Mouse (Mus musculus) midbrain, embryonic 16.5 days (tissue): Measurements from ENCODE around the gene Hist1h3g. TPM values are rescaled to one million over a fixed set of nuclear protein-coding genes. Genes with fewer than 3 reads are reported as not detected.
"Not testable (repeated sequence)": the region's sequence is repeated elsewhere in the genome, so short reads cannot be mapped to it uniquely, and the experiment has no call there.

Experiments
- ATAC-seq: fragments of 200-750 bp; cut with Nextera tagmentation; 2 replicates; pipeline ENCODE4 v1.8.0; 2017; ENCODE audit warnings: moderate TSS enrichment
- H3K27ac ChIP-seq: fragments of 300-500 bp; sonication (generic); 2 replicates; pipeline ENCODE4 v1.5.1; 2014; ENCODE audit warnings: mild to moderate bottlenecking, low read length, mixed read lengths
- H3K27me3 ChIP-seq: fragments of 300-500 bp; sonication (generic); 2 replicates; pipeline ENCODE4 v1.6.1; 2014; ENCODE audit warnings: low read depth, low read length, mixed read lengths; ENCODE audit not compliant: control insufficient read depth, insufficient read depth
- H3K36me3 ChIP-seq: fragments of 300-500 bp; sonication (generic); 2 replicates; pipeline ENCODE4 v1.6.1; 2014; ENCODE audit warnings: mild to moderate bottlenecking, low read length, moderate library complexity, mixed read lengths; ENCODE audit not compliant: control insufficient read depth, insufficient read depth
- H3K4me1 ChIP-seq: fragments of 300-500 bp; sonication (generic); 2 replicates; pipeline ENCODE4 v1.6.1; 2014; ENCODE audit warnings: mild to moderate bottlenecking, low read length, mixed read lengths; ENCODE audit not compliant: control insufficient read depth, insufficient read depth
- H3K4me2 ChIP-seq: fragments of 300-500 bp; sonication (generic); 2 replicates; pipeline ENCODE4 v1.6.1; 2014; ENCODE audit warnings: mild to moderate bottlenecking, low read length, mixed read lengths
- H3K4me3 ChIP-seq: fragments of 300-500 bp; sonication (generic); 2 replicates; pipeline ENCODE4 v1.5.1; 2014; ENCODE audit warnings: low read depth, mild to moderate bottlenecking, low read length, moderate library complexity, mixed read lengths
- H3K9ac ChIP-seq: fragments of 300-500 bp; sonication (generic); 2 replicates; pipeline ENCODE4 v1.6.1; 2014; ENCODE audit warnings: low read depth, low read length, mixed read lengths
- H3K9me3 ChIP-seq: fragments of 300-500 bp; sonication (generic); replicated peaks from 2 replicates; pipeline ENCODE4 v1.6.1; 2014; ENCODE audit warnings: mild to moderate bottlenecking, low read length, mixed read lengths; ENCODE audit not compliant: control insufficient read depth, poor library complexity, severe bottlenecking
- WGBS: fragments of 180-500 bp; shearing (Covaris S2); extraction: QIAGEN DNeasy Blood & Tissue Kit; methylation state at CpG from one replicate; pipeline ENCODE4 v1.1.7; 2014; 5-methylcytosine and 5-hydroxymethylcytosine counted together
- polyA plus RNA-seq: library from polyadenylated mRNA; unstranded; fragments of >200 nt; fragmentation: Nextera tagmentation; extraction: Ambion mirVana; gene quantifications from 2 replicates; pipeline ENCODE4 v1.2.1, GENCODE M21; 2015

Hist1h3g gene
- polyA plus RNA-seq = not detected in 2 replicates

GRCm38 (mm10) chr13:23535137-23536075 is at the start of gene Hist1h3g:
Gene Hist1h3g, plus strand, starts transcription at chr13:23535422.
- H3K27ac ChIP-seq = peak within 1 kb of the TSS; percentile 54; the same call in 1 of the 2 replicates
- whole genome bisulfite sequencing = under 1% methylated on average over 49 of the region's 62 CpGs

GRCm38 (mm10) chr13:23488400-23489322 is 46.6 kb upstream of the Hist1h3g start, which contains the start of gene Btn2a2:
Gene Btn2a2, minus strand, starts transcription at chr13:23488857.
- H3K27ac ChIP-seq = no peak within 1 kb of the TSS
- peak; percentile 98 for ATAC-seq
- 1% methylated on average over 13 of the region's 14 CpGs for WGBS
- no peaks in the 10 kb centered on the region for H3K36me3 ChIP-seq
- peaks cover 11% of the 10 kb centered on the region for H3K4me1 ChIP-seq
- 0 out of 2 replicates have a peak within 1 kb of the TSS, but pooled peaks have one; percentile 20 for H3K9ac ChIP-seq
- H3K4me3 ChIP-seq = peak within 1 kb of the TSS; percentile 38
- H3K27me3 ChIP-seq = no peaks in the 10 kb centered on the region
- H3K4me2 ChIP-seq = peak within 1 kb of the TSS; percentile 72
- no peaks in the 10 kb centered on the region for H3K9me3 ChIP-seq

More at GRCm38 (mm10) chr13:23535137-23536075, at the start of gene Hist1h3g:
- Histone ChIP-seq H3K4me1 (peaks cover 27% of the 10 kb centered on the region), H3K4me3 (peak within 1 kb of the TSS; percentile 48), H3K9ac (0 out of 2 replicates have a peak within 1 kb of the TSS, but pooled peaks have one; percentile 30), H3K4me2 (peak within 1 kb of the TSS; percentile 71)
- ATAC-seq = peak; percentile 90
- not testable (repeated sequence) for H3K9me3 ChIP-seq, H3K27me3 ChIP-seq, H3K36me3 ChIP-seq

- no peak for ATAC-seq
- no peaks in the 10 kb centered on the region for H3K36me3 ChIP-seq
- H3K27ac ChIP-seq = no peak overlapping the region
- no peaks in the 10 kb centered on the region for H3K9me3 ChIP-seq
- H3K27me3 ChIP-seq = no peaks in the 10 kb centered on the region
- peaks cover 11% of the 10 kb centered on the region for H3K4me1 ChIP-seq
- WGBS = 66% methylated on average over 1 of the region's 1 CpGs
- H3K4me2 ChIP-seq = no peak overlapping the region
- H3K9ac ChIP-seq = no peak overlapping the region
- no peak overlapping the region for H3K4me3 ChIP-seq
Observed at GRCm38 (mm10) chr13:23490863-23491262, 44.4 kb upstream of the Hist1h3g start.

DNA sequence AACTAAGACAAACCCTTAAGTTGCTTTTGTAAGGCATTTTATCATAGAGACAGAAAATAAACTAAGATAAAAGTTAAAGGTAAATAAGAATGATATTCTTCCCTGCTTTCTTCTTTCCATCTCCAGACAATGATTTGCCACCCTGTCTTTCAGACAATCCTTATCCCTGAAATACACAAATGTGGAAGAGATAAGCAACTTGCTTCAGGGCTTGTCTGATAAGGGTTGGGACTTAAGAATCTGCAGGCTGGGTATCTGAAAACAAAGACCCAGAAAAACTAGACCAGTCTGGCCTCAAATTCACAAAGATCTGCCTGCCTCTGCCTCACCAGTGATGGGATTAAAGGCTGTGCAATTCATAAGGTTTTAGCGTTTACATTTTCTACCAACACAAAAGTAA is 44.0 kb upstream of the Hist1h3g start:
- Histone ChIP-seq H3K9me3 (no peaks in the 10 kb centered on the region), H3K4me2 (no peak overlapping the region), H3K9ac (no peak overlapping the region), H3K4me3 (no peak overlapping the region), H3K27me3 (no peaks in the 10 kb centered on the region), H3K36me3 (no peaks in the 10 kb centered on the region), H3K27ac (no peak overlapping the region), H3K4me1 (peaks cover 11% of the 10 kb centered on the region)
- 19% methylated on average over 1 of the region's 1 CpGs for WGBS
- no peak for ATAC-seq

DNA sequence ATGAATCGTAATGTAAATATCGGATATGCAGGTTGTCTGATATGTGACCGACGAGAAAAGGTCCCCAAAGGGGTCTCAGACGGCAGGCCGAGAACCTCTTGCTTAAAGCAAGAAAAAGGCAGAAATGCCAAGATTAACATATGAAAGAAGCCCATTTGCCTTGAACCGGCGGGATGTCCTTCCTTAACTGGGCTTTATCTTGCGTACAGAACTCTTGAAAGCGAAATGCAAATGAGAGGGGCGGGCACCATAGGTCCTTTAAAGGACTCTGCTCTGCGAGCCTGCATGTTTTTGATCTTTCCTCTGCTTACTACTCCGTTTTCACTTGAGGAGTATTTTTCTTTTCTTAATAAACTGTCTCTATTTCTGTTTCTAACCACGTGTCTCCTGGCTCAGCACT is 43.2 kb upstream of the Hist1h3g start:
- H3K9ac ChIP-seq = peak overlapping the region; percentile 34; the same call in 1 of the 2 replicates
- peak overlapping the region; percentile 18 for H3K4me3 ChIP-seq
- ATAC-seq = no peak
- H3K36me3 ChIP-seq = no peaks in the 10 kb centered on the region
- no peaks in the 10 kb centered on the region for H3K9me3 ChIP-seq
- no peaks in the 10 kb centered on the region for H3K27me3 ChIP-seq
- no peak overlapping the region for H3K27ac ChIP-seq
- peaks cover 11% of the 10 kb centered on the region for H3K4me1 ChIP-seq
- WGBS = 3% methylated on average over 14 of the region's 14 CpGs
- H3K4me2 ChIP-seq = peak overlapping the region; percentile 52

DNA sequence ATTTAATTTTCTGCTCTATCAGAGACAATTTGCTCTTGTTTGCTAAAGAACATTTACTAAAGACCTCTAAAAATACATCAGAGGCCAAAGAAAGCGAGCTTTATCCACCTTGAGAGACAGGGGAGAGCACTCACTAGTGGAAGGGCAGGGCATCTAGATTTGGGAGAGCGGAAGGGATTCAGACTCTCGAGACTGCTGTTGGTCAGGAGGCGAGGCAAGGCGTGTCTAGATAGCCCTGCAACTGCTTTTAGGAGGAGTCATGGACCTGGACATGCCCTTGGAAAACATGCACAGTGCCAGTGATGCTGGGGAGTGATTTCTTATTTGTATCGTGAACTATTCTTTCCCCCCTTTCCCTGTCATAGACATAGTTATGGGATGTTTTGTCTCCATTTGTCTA is 39.7 kb upstream of the Hist1h3g start:
- no peak overlapping the region for H3K4me2 ChIP-seq
- no peak overlapping the region for H3K27ac ChIP-seq
- peaks cover 8% of the 10 kb centered on the region; the same call in 1 of the 2 replicates for H3K27me3 ChIP-seq
- no peak for ATAC-seq
- 79% methylated on average over 6 of the region's 6 CpGs for WGBS
- H3K9me3 ChIP-seq = no peaks in the 10 kb centered on the region
- H3K9ac ChIP-seq = no peak overlapping the region
- H3K36me3 ChIP-seq = no peaks in the 10 kb centered on the region
- H3K4me3 ChIP-seq = no peak overlapping the region
- peaks cover 12% of the 10 kb centered on the region for H3K4me1 ChIP-seq

DNA sequence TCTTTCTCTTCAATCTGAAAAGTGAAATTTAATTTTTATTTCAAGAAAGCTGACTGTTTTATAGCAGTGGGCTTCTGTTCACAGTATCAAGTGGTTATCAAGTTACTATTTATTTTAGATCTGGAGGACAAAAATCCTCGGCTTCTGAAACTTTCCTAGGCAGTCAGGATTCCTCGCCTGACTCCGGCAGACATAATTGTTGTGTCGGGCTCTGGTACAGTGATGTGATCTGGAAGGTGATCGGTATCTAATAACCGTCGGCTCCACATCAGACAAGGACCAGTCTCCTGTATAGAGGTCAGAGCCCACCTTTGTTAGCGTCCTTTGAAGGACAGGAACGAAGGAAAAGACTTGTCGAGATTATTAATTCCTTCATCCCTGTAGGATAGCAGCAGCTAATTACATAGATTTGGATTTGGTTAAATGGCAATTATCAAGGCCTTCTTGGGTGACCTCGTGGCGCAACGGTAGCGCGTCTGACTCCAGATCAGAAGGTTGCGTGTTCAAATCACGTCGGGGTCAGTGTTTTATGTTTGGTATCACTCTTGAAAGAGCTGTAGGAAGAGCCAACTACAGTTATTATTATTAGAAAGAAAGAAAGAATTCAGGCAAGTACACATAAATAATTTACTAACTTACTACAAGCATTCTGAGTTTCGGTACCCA is 37.4 kb upstream of the Hist1h3g start:
- no peaks in the 10 kb centered on the region for H3K36me3 ChIP-seq
- H3K9me3 ChIP-seq = no peaks in the 10 kb centered on the region
- peak overlapping the region; percentile 31 for H3K4me3 ChIP-seq
- H3K4me2 ChIP-seq = peak overlapping the region; percentile 43
- no peak overlapping the region for H3K27ac ChIP-seq
- H3K4me1 ChIP-seq = 0 out of 2 replicates have a peak, but pooled peaks cover 6% of the 10 kb centered on the region
- no peak for ATAC-seq
- 4% methylated on average over 19 of the region's 19 CpGs for WGBS
- H3K9ac ChIP-seq = no peak overlapping the region
- peaks cover 8% of the 10 kb centered on the region; the same call in 1 of the 2 replicates for H3K27me3 ChIP-seq

GRCm38 (mm10) chr13:23498653-23499052 is 36.6 kb upstream of the Hist1h3g start:
- 8% methylated on average over 10 of the region's 10 CpGs for WGBS

More at GRCm38 (mm10) chr13:23498653-23499052, 36.6 kb upstream of the Hist1h3g start:
- Histone ChIP-seq H3K4me3 (peak overlapping the region; percentile 31), H3K9me3 (no peaks in the 10 kb centered on the region), H3K27ac (no peak overlapping the region), H3K4me2 (peak overlapping the region; percentile 43), H3K9ac (no peak overlapping the region), H3K4me1 (0 out of 2 replicates have a peak, but pooled peaks cover 6% of the 10 kb centered on the region), H3K27me3 (peaks cover 8% of the 10 kb centered on the region; the same call in 1 of the 2 replicates), H3K36me3 (no peaks in the 10 kb centered on the region)
- ATAC-seq = no peak
